Mouse (Mus musculus) skeletal muscle tissue, adult 2 months (tissue): ENCODE measurements around the gene Mum1.

Experiments used
- DNase-seq: peaks from one replicate; pipeline ENCODE4 v3.0.0-alpha.2; 2012; ENCODE audit warnings: low read depth, low spot score

Gene Mum1

GRCm38 (mm10) chr10:80250573-80250972, 24.3 kb downstream of the Mum1 start:
- no peak for DNase-seq

- DNase-seq = no peak
Observed at GRCm38 (mm10) chr10:80252011-80252410, 25.8 kb downstream of the Mum1 start.

GRCm38 (mm10) chr10:80252493-80253274, 26.4 kb downstream of the Mum1 start:
- DNase-seq = no peak

GRCm38 (mm10) chr10:80253551-80253950, 27.3 kb downstream of the Mum1 start:
- no peak for DNase-seq

GRCm38 (mm10) chr10:80254331-80255297, 28.4 kb downstream of the Mum1 start:
- DNase-seq = no peak

- DNase-seq = no peak
Observed at GRCm38 (mm10) chr10:80255881-80256535, 29.8 kb downstream of the Mum1 start.

- no peak for DNase-seq
Observed at GRCm38 (mm10) chr10:80257936-80258335, 31.7 kb downstream of the Mum1 start.

GRCm38 (mm10) chr10:80258752-80259462, 32.7 kb downstream of the Mum1 start:
- DNase-seq = no peak

- DNase-seq = no peak
Observed at GRCm38 (mm10) chr10:80259463-80259805, 33.2 kb downstream of the Mum1 start.

GRCm38 (mm10) chr10:80259861-80260641, 33.8 kb downstream of the Mum1 start:
- DNase-seq = peak; percentile 57

GRCm38 (mm10) chr10:80260642-80261584, 34.7 kb downstream of the Mum1 start, which contains the start of the genes Gamt and Dazap1:
Gene Gamt (minus strand): TSS chr10:80261012.
Gene Dazap1 (plus strand): TSS chr10:80261486.
- peak; percentile 97 for DNase-seq

GRCm38 (mm10) chr10:80261585-80261968, 35.3 kb downstream of the Mum1 start:
- peak; percentile 94 for DNase-seq

- DNase-seq = no peak
Observed at GRCm38 (mm10) chr10:80262169-80262568, 35.9 kb downstream of the Mum1 start.

GRCm38 (mm10) chr10:80262776-80263365, 36.6 kb downstream of the Mum1 start:
- DNase-seq = no peak

- DNase-seq = peak; percentile 100
Observed at GRCm38 (mm10) chr10:80264341-80265148, 38.3 kb downstream of the Mum1 start.

- DNase-seq = no peak
Observed at GRCm38 (mm10) chr10:80265149-80265486, 38.9 kb downstream of the Mum1 start.

- no peak for DNase-seq
Observed at GRCm38 (mm10) chr10:80270099-80270498, 43.9 kb downstream of the Mum1 start.

- DNase-seq = no peak
Observed at GRCm38 (mm10) chr10:80270734-80271181, 44.5 kb downstream of the Mum1 start.
